Mouse (Mus musculus): ENCODE data around the gene Prkrip1.
A peak's percentile ranks its signal among the peaks of the same experiment; 100 is the strongest.

Prkrip1 gene

GRCm38 (mm10) chr5:136198474-136199391 is at the start of gene Prkrip1:
Gene Prkrip1, minus strand, starts transcription at chr5:136198963.
- peak; percentile 85 to 87 for DNase-seq

- no peak for DNase-seq
These were observed 49.7 kb upstream of the Prkrip1 start for GRCm38 (mm10) chr5:136248441-136248840.

- DNase-seq, result no peak
These were observed 47.7 kb upstream of the Prkrip1 start, which contains the start of gene Sh2b2 for GRCm38 (mm10) chr5:136246452-136246838. Gene Sh2b2, minus strand, starts transcription at chr5:136246556.

- DNase-seq, result no peak
These were observed 47.0 kb upstream of the Prkrip1 start for GRCm38 (mm10) chr5:136245541-136246451.

GRCm38 (mm10) chr5:136244762-136245540 is 46.2 kb upstream of the Prkrip1 start:
- DNase-seq, result peak; percentile 46 to 57

GRCm38 (mm10) chr5:136243851-136244761 is 45.3 kb upstream of the Prkrip1 start:
- no peak for DNase-seq

- no peak for DNase-seq
These were observed 42.4 kb upstream of the Prkrip1 start for GRCm38 (mm10) chr5:136241161-136241560.

- DNase-seq, result no peak
These were observed 41.6 kb upstream of the Prkrip1 start for GRCm38 (mm10) chr5:136240381-136240780.

GRCm38 (mm10) chr5:136237607-136238006 is 38.8 kb upstream of the Prkrip1 start:
- DNase-seq, result no peak

- no peak for DNase-seq
These were observed 37.8 kb upstream of the Prkrip1 start for GRCm38 (mm10) chr5:136236611-136237010.

- no peak for DNase-seq
These were observed 31.7 kb upstream of the Prkrip1 start for GRCm38 (mm10) chr5:136230348-136231035.

GRCm38 (mm10) chr5:136226246-136226876 is 27.6 kb upstream of the Prkrip1 start:
- DNase-seq, result no peak

GRCm38 (mm10) chr5:136218585-136218984 is 19.8 kb upstream of the Prkrip1 start:
- no peak for DNase-seq

- DNase-seq, result no peak
These were observed 19.2 kb upstream of the Prkrip1 start for GRCm38 (mm10) chr5:136217932-136218381.

GRCm38 (mm10) chr5:136217004-136217665 is 18.4 kb upstream of the Prkrip1 start:
- no peak for DNase-seq

GRCm38 (mm10) chr5:136215958-136216357 is 17.2 kb upstream of the Prkrip1 start:
- DNase-seq, result no peak

GRCm38 (mm10) chr5:136215211-136215610 is 16.4 kb upstream of the Prkrip1 start:
- DNase-seq, result no peak

GRCm38 (mm10) chr5:136213716-136214115 is 15.0 kb upstream of the Prkrip1 start:
- DNase-seq, result no peak

GRCm38 (mm10) chr5:136212716-136213115 is 14.0 kb upstream of the Prkrip1 start:
- DNase-seq, result no peak

Data from thymus, adult 18-20 months (tissue).